Mouse (Mus musculus): ENCODE measurements around the gene Cyth3.
A peak's percentile ranks its signal among the peaks of the same experiment; 100 is the strongest.

Gene Cyth3

GRCm38 (mm10) chr5:143668884-143669283 lies 46.6 kb downstream of the Cyth3 start:
- peak; percentile 26 for DNase-seq (ENCODE audit: low read depth, low spot score)

- no peak for DNase-seq (ENCODE audit: low read depth, low spot score)
These were observed 47.1 kb downstream of the Cyth3 start for GRCm38 (mm10) chr5:143669393-143669792.

GRCm38 (mm10) chr5:143669839-143670238 lies 47.6 kb downstream of the Cyth3 start:
- DNase-seq (ENCODE audit: low read depth, low spot score) = no peak

- DNase-seq (ENCODE audit: low read depth, low spot score) = no peak
These were observed 48.6 kb downstream of the Cyth3 start for GRCm38 (mm10) chr5:143670740-143671415.

GRCm38 (mm10) chr5:143674576-143674975 lies 52.3 kb downstream of the Cyth3 start:
- peak; percentile 26 for DNase-seq (ENCODE audit: low read depth, low spot score)

GRCm38 (mm10) chr5:143676218-143676985 lies 54.2 kb downstream of the Cyth3 start:
- no peak for DNase-seq (ENCODE audit: low read depth, low spot score)

- no peak for DNase-seq (ENCODE audit: low read depth, low spot score)
These were observed 55.1 kb downstream of the Cyth3 start for GRCm38 (mm10) chr5:143677363-143677762.

GRCm38 (mm10) chr5:143678634-143679271 lies 56.5 kb downstream of the Cyth3 start:
- DNase-seq (ENCODE audit: low read depth, low spot score) = no peak

GRCm38 (mm10) chr5:143679654-143680053 lies 57.4 kb downstream of the Cyth3 start:
- no peak for DNase-seq (ENCODE audit: low read depth, low spot score)

- DNase-seq (ENCODE audit: low read depth, low spot score) = peak; percentile 28
These were observed 61.4 kb downstream of the Cyth3 start for GRCm38 (mm10) chr5:143683696-143684095.

- DNase-seq (ENCODE audit: low read depth, low spot score) = no peak
These were observed 62.7 kb downstream of the Cyth3 start for GRCm38 (mm10) chr5:143684911-143685390.

GRCm38 (mm10) chr5:143686456-143686855 lies 64.2 kb downstream of the Cyth3 start:
- no peak for DNase-seq (ENCODE audit: low read depth, low spot score)

- no peak for DNase-seq (ENCODE audit: low read depth, low spot score)
These were observed 65.3 kb downstream of the Cyth3 start for GRCm38 (mm10) chr5:143687589-143687988.

GRCm38 (mm10) chr5:143690392-143690791 lies 68.1 kb downstream of the Cyth3 start:
- no peak for DNase-seq (ENCODE audit: low read depth, low spot score)

- no peak for DNase-seq (ENCODE audit: low read depth, low spot score)
These were observed 68.7 kb downstream of the Cyth3 start for GRCm38 (mm10) chr5:143690926-143691325.

GRCm38 (mm10) chr5:143696323-143696722 lies 74.1 kb downstream of the Cyth3 start:
- DNase-seq (ENCODE audit: low read depth, low spot score) = peak; percentile 33

- no peak for DNase-seq (ENCODE audit: low read depth, low spot score)
These were observed 76.2 kb downstream of the Cyth3 start for GRCm38 (mm10) chr5:143698454-143698853.

GRCm38 (mm10) chr5:143700247-143700646 lies 78.0 kb downstream of the Cyth3 start:
- no peak for DNase-seq (ENCODE audit: low read depth, low spot score)

- no peak for DNase-seq (ENCODE audit: low read depth, low spot score)
These were observed 78.8 kb downstream of the Cyth3 start for GRCm38 (mm10) chr5:143701074-143701473.

- DNase-seq (ENCODE audit: low read depth, low spot score) = no peak
These were observed 82.8 kb downstream of the Cyth3 start for GRCm38 (mm10) chr5:143704875-143705658.

- no peak for DNase-seq (ENCODE audit: low read depth, low spot score)
These were observed 83.4 kb downstream of the Cyth3 start for GRCm38 (mm10) chr5:143705659-143705982.

Data from mesoderm, embryonic 11.5 days (tissue).